Mouse (Mus musculus) ES-E14 (cell line): ENCODE data around the gene Hmga1.

Source experiments
- CHD2 ChIP-seq: IDR thresholded peaks from 2 replicates; pipeline ENCODE4 v1.6.1; 2014; ENCODE audit warnings: mild to moderate bottlenecking, low read depth, low read length, inconsistent platforms
- ZC3H11A ChIP-seq: IDR thresholded peaks from 2 replicates; pipeline ENCODE4 v1.6.1; 2012; ENCODE audit warnings: low read depth, mild to moderate bottlenecking, inconsistent platforms, low read length, borderline replicate concordance

GRCm38 (mm10) chr17:27555075-27555511, 1.2 kb upstream of the Hmga1 start:
- TF ChIP-seq ZC3H11A = no peak
- no peak for TF ChIP-seq CHD2
